Mouse (Mus musculus) midbrain, embryonic 15.5 days (tissue): Measurements from ENCODE around the gene Cox20. TPM values are rescaled to one million over a fixed set of nuclear protein-coding genes. Genes with fewer than 3 reads are reported as not detected.

Experiments used
- ATAC-seq: fragments of 200-750 bp; cut with Nextera tagmentation; replicated peaks from 2 replicates; pipeline ENCODE4 v1.8.0; 2017; ENCODE audit warnings: moderate TSS enrichment
- H3K27ac ChIP-seq: fragments of 300-500 bp; sonication (generic); 2 replicates; pipeline ENCODE4 v1.5.1; 2015; ENCODE audit warnings: mild to moderate bottlenecking, inconsistent platforms
- H3K27me3 ChIP-seq: fragments of 300-500 bp; sonication (generic); replicated peaks from 2 replicates; pipeline ENCODE4 v1.6.1; 2015; ENCODE audit warnings: inconsistent platforms
- H3K36me3 ChIP-seq: fragments of 300-500 bp; sonication (generic); replicated peaks from 2 replicates; pipeline ENCODE4 v1.6.1; 2015; ENCODE audit warnings: inconsistent platforms
- H3K4me1 ChIP-seq: fragments of 300-500 bp; sonication (generic); 2 replicates; pipeline ENCODE4 v1.6.1; 2015; ENCODE audit warnings: inconsistent platforms
- H3K4me2 ChIP-seq: fragments of 300-500 bp; sonication (generic); 2 replicates; pipeline ENCODE4 v1.6.1; 2015; ENCODE audit warnings: inconsistent platforms, mild to moderate bottlenecking, moderate library complexity
- H3K4me3 ChIP-seq: fragments of 300-500 bp; sonication (generic); 2 replicates; pipeline ENCODE4 v1.5.1; 2015; ENCODE audit warnings: mild to moderate bottlenecking, inconsistent platforms
- H3K9ac ChIP-seq: fragments of 300-500 bp; sonication (generic); 2 replicates; pipeline ENCODE4 v1.6.1; 2015; ENCODE audit warnings: mild to moderate bottlenecking, inconsistent platforms
- H3K9me3 ChIP-seq: fragments of 300-500 bp; sonication (generic); 2 replicates; pipeline ENCODE4 v1.6.1; 2016; ENCODE audit warnings: inconsistent platforms
- WGBS: fragments of 180-500 bp; shearing (Covaris S2); methylation state at CpG from one replicate; pipeline ENCODE4 v1.1.7; 2015; ENCODE audit warnings: mixed read lengths; 5-methylcytosine and 5-hydroxymethylcytosine counted together
- polyA plus RNA-seq: library from polyadenylated mRNA; unstranded; fragments of >200 nt; fragmentation: Nextera tagmentation; extraction: Ambion mirVana; gene quantifications from 2 replicates; pipeline ENCODE4 v1.2.1, GENCODE M21; 2015

The Cox20 gene
- polyA plus RNA-seq, 1 experiment from 2014 or later, result 107 TPM

DNA sequence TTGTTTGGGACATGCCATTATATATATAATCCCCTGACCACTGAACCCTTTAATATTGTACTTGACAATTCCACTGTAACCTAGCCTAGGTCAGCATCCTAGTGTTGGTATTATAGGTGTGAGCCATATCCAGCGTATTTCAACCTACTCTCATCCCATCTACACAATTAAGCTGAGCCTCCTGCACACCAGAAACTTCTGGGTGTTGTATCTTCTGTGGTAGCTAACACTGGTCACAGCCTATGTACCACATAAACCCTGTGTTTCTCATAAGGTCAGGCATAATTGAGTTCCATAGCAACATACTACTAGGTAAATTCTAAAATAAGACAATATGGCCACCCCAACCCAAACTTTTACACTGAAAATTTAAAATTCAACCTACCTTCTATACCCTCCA lies 4.3 kb downstream of the Cox20 start:
- H3K4me3 ChIP-seq, result no peak overlapping the region
- no peak overlapping the region for H3K27ac ChIP-seq
- H3K9ac ChIP-seq, result no peak overlapping the region
- H3K4me1 ChIP-seq, result peaks cover 25% of the 10 kb centered on the region
- 80% methylated on average over 1 of the region's 1 CpGs for WGBS
- no peak for ATAC-seq
- no peaks in the 10 kb centered on the region for H3K27me3 ChIP-seq
- peaks cover 25% of the 10 kb centered on the region; the same call in 1 of the 2 replicates for H3K36me3 ChIP-seq
- H3K4me2 ChIP-seq, result no peak overlapping the region
- H3K9me3 ChIP-seq, result no peaks in the 10 kb centered on the region

- WGBS, result 93% methylated on average over 1 of the region's 1 CpGs
- Histone ChIP-seq H3K36me3 (peaks cover 32% of the 10 kb centered on the region; the same call in 1 of the 2 replicates), H3K27me3 (no peaks in the 10 kb centered on the region), H3K9me3 (no peaks in the 10 kb centered on the region), H3K4me2 (no peak overlapping the region), H3K27ac (no peak overlapping the region), H3K9ac (no peak overlapping the region), H3K4me3 (no peak overlapping the region), H3K4me1 (peaks cover 25% of the 10 kb centered on the region)
- ATAC-seq, result no peak
Measured at GRCm38 (mm10) chr1:178324568-178324967, 5.6 kb downstream of the Cox20 start.

DNA sequence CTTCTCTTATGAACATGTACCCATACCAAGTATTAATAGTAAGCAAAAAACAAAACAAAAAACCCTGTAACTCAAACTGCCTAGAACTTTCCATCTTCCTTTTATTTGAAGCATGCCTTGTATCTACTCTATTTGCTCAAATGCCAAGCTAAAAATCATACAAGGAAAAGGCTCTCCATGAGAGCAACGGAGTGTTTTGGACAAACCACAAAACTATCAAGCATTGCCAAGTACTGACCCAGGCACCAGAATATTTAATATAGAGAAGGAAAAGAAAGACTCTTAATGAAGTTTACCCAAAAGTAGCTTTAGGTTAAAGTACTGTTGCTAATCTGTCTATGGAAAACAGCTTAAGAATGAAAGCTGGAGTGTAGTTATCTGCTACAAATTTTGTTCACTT lies 7.4 kb downstream of the Cox20 start:
- peaks cover 47% of the 10 kb centered on the region for H3K36me3 ChIP-seq
- no peak for ATAC-seq
- 90% methylated on average over 1 of the region's 1 CpGs for WGBS

GRCm38 (mm10) chr1:178326950-178327349 lies 8.0 kb downstream of the Cox20 start:
- 86% methylated on average over 1 of the region's 1 CpGs for WGBS
- Histone ChIP-seq H3K36me3 (peaks cover 48% of the 10 kb centered on the region), H3K4me3 (no peak overlapping the region), H3K9me3 (no peaks in the 10 kb centered on the region), H3K27ac (no peak overlapping the region), H3K4me1 (peaks cover 5% of the 10 kb centered on the region), H3K4me2 (no peak overlapping the region), H3K27me3 (no peaks in the 10 kb centered on the region), H3K9ac (no peak overlapping the region)
- ATAC-seq, result no peak

More for the DNA sequence above, 7.4 kb downstream of the Cox20 start:
- Histone ChIP-seq H3K9me3 (no peaks in the 10 kb centered on the region), H3K4me1 (peaks cover 9% of the 10 kb centered on the region), H3K27me3 (no peaks in the 10 kb centered on the region), H3K27ac (no peak overlapping the region), H3K4me3 (no peak overlapping the region), H3K9ac (no peak overlapping the region), H3K4me2 (no peak overlapping the region)

DNA sequence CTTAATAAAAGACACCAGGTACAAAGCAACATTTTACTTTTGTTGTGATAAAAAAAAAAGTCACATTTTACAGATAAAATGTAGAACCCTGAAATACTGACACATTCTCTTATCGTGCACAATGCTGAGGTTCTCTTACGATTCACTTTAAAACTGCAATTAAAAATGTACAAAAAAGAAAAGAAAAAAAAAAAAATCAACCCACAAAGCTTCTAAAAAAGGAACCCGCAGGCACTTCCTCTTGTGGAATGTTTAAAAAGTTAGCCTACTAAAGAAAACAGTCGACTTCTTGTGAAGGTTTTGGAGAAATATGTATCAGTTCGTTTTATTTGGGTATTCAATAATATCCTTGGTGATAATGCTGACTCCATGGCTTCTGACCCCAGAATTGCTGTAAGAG lies 10.1 kb downstream of the Cox20 start:
- Histone ChIP-seq H3K4me1 (peaks cover 23% of the 10 kb centered on the region), H3K9ac (no peak overlapping the region), H3K36me3 (peaks cover 45% of the 10 kb centered on the region), H3K27ac (no peak overlapping the region), H3K9me3 (no peaks in the 10 kb centered on the region), H3K4me3 (no peak overlapping the region), H3K27me3 (no peaks in the 10 kb centered on the region), H3K4me2 (no peak overlapping the region)
- WGBS, result 82% methylated on average over 5 of the region's 5 CpGs
- no peak for ATAC-seq

DNA sequence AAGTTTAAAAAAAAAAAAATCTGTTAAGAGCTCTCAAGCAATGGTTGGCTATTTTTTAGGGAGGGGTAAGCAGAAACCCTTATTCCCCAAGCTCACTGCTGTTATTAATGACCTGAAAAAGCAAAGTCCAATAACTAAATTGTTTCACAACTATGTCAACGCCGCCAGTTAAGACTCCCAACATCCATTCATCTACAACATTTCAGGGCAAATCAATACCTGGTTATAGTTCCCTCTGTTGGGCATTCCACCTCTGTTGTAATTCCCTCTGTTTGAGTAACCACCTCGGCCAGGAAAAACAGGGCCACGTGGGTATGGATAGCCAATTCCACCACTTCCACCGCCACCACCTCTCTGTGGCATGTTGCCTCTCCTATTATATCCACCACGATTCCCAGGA lies 11.0 kb downstream of the Cox20 start:
- no peaks in the 10 kb centered on the region for H3K27me3 ChIP-seq
- no peaks in the 10 kb centered on the region for H3K9me3 ChIP-seq
- no peak for ATAC-seq
- peaks cover 31% of the 10 kb centered on the region for H3K4me1 ChIP-seq
- peaks cover 45% of the 10 kb centered on the region for H3K36me3 ChIP-seq
- no peak overlapping the region for H3K4me3 ChIP-seq
- no peak overlapping the region for H3K27ac ChIP-seq
- WGBS, result 73% methylated on average over 6 of the region's 6 CpGs
- no peak overlapping the region for H3K4me2 ChIP-seq
- no peak overlapping the region for H3K9ac ChIP-seq

GRCm38 (mm10) chr1:178335860-178336261 lies 16.9 kb downstream of the Cox20 start:
- Histone ChIP-seq H3K27ac (peak overlapping the region; percentile 97), H3K27me3 (no peaks in the 10 kb centered on the region), H3K9me3 (no peaks in the 10 kb centered on the region), H3K9ac (peak overlapping the region; percentile 100), H3K4me1 (peaks cover 39% of the 10 kb centered on the region), H3K4me2 (peak overlapping the region; percentile 61), H3K36me3 (peaks cover 26% of the 10 kb centered on the region), H3K4me3 (peak overlapping the region; percentile 100)
- WGBS, result under 1% methylated on average over 16 of the region's 16 CpGs
- ATAC-seq, result no peak

- peak overlapping the region; percentile 100 for H3K4me3 ChIP-seq
- H3K9ac ChIP-seq, result peak overlapping the region; percentile 100
- no peaks in the 10 kb centered on the region for H3K27me3 ChIP-seq
- peak overlapping the region; percentile 97 for H3K27ac ChIP-seq
- H3K4me2 ChIP-seq, result peak overlapping the region; percentile 61
- peak; percentile 92 for ATAC-seq
- under 1% methylated on average over 52 of the region's 53 CpGs for WGBS
- H3K9me3 ChIP-seq, result no peaks in the 10 kb centered on the region
- H3K36me3 ChIP-seq, result peaks cover 21% of the 10 kb centered on the region
- H3K4me1 ChIP-seq, result peaks cover 36% of the 10 kb centered on the region
Measured at GRCm38 (mm10) chr1:178336289-178336775, 17.4 kb downstream of the Cox20 start.

DNA sequence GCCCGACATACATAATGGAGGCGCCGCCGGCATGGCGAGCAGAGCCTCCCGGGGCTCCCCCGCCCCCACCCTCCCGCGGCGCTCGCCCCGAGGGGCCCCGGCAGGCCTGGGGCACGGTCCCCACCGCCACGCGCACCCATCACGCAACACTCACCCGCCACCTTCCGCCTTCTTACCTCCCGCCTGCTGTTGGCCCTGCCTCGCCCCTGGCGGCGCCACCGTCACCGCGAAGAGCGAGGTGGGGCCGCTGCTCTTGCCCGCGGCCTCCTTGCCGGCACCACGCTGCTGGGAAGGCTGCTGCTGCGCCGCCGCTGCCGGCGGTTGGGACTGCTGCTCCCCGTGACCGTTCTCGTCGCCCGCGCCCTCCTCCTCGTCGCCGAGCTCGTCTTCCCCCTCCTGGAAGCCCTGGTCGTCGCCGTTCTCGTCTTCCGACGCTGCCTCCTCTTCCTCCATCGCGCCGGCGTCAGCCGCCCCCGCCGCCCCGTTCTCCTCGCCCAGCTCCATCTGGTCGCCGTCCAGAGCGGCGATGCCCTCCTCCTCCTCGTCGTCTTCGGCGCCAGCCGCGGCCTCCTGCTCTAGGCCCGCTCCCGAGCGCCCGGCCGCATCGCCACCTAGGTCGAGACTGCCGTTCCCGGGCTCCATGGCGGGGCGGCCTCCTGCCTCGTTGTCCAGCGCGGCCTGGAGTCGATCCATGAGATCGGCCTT lies 18.0 kb downstream of the Cox20 start:
- Histone ChIP-seq H3K4me1 (peaks cover 35% of the 10 kb centered on the region), H3K27ac (peak overlapping the region; percentile 97), H3K9me3 (no peaks in the 10 kb centered on the region), H3K36me3 (peaks cover 17% of the 10 kb centered on the region), H3K27me3 (no peaks in the 10 kb centered on the region), H3K9ac (peak overlapping the region; percentile 100), H3K4me3 (peak overlapping the region; percentile 100), H3K4me2 (peak overlapping the region; percentile 61)
- ATAC-seq, result peak; percentile 71
- under 1% methylated on average over 67 of the region's 89 CpGs for WGBS

DNA sequence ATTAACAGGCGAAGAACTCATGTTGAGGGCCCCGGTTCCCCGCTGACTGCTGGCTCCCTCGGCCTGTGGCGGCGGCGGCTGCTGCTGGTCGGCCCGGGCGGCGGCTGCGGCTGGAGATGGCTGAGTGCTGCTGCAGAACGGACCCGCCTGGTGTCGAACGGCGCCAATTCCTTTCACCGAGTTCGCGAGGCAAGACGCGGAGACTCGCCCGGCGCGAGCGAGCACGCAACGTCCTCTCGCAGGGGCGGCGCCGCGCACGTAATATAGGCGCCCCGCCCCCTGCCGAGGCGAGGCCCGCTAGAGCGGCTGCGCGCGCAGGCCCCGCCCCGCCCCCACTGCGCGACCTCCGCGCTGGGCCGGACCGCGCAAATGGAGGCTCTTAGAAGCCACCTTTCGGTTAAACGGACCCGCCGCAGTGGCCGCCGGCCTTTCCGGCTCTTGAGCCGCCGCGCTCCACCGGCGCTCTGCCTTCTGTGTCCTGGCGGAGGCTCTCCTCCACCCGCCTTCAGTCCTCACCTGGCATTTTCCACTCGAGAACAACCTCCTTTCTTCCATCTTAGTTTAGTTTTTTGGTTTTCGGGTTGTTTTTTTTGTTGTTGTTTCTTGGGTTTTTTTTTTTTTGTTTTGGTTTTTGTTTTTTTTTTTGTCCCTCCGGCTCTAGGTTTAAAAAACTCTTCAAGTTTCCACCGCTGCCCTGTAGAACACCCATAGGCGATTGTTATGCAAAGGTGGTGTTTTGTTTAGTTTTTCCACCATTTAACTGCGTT lies 18.8 kb downstream of the Cox20 start, which contains the start of gene Hnrnpu:
Hnrnpu (minus strand) TSS at position 247 of the 767 bp plus-strand sequence.
- H3K4me3 ChIP-seq, result peak within 1 kb of the TSS; percentile 100
- no peaks in the 10 kb centered on the region for H3K9me3 ChIP-seq
- 0% methylated on average over 73 of the region's 73 CpGs for WGBS
- peak within 1 kb of the TSS; percentile 97 for H3K27ac ChIP-seq
- peaks cover 9% of the 10 kb centered on the region for H3K36me3 ChIP-seq
- peak; percentile 89 for ATAC-seq
- no peaks in the 10 kb centered on the region for H3K27me3 ChIP-seq
- peak within 1 kb of the TSS; percentile 100 for H3K9ac ChIP-seq
- peak within 1 kb of the TSS; percentile 61 for H3K4me2 ChIP-seq
- H3K4me1 ChIP-seq, result peaks cover 27% of the 10 kb centered on the region

GRCm38 (mm10) chr1:178338318-178338641 lies 19.4 kb downstream of the Cox20 start:
- H3K4me2 ChIP-seq, result peak overlapping the region; percentile 49
- peak overlapping the region; percentile 97 for H3K27ac ChIP-seq
- no peaks in the 10 kb centered on the region for H3K9me3 ChIP-seq
- H3K9ac ChIP-seq, result peak overlapping the region; percentile 79
- H3K4me3 ChIP-seq, result peak overlapping the region; percentile 100
- peaks cover 22% of the 10 kb centered on the region for H3K4me1 ChIP-seq
- peaks cover 3% of the 10 kb centered on the region for H3K36me3 ChIP-seq
- ATAC-seq, result no peak
- WGBS, result 3% methylated on average over 6 of the region's 6 CpGs
- no peaks in the 10 kb centered on the region for H3K27me3 ChIP-seq

DNA sequence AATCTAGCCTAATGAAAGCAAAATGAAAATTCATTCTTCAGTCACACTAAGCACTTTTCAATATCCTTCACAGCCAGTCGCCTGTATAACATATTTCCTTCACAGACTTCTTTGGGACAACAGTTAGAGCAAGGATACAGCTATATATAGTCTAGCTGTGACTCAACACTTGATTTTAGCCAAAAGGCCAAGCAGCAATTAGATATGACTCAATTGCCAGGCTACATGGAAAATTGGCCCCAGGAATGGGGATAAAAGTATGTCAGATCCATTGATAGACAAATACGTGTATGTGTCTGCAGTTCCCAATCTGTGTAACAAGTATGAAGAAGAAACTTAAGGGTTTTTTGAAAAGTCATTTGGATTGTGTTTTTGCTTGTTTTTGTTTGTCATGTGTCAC lies 21.3 kb downstream of the Cox20 start:
- Histone ChIP-seq H3K4me1 (peaks cover 5% of the 10 kb centered on the region), H3K4me3 (no peak overlapping the region), H3K27ac (no peak overlapping the region), H3K27me3 (no peaks in the 10 kb centered on the region), H3K9ac (no peak overlapping the region), H3K36me3 (0 out of 2 replicates have a peak, but pooled peaks cover under 1% of the 10 kb centered on the region), H3K9me3 (no peaks in the 10 kb centered on the region), H3K4me2 (no peak overlapping the region)
- ATAC-seq, result no peak
- 95% methylated on average over 2 of the region's 2 CpGs for WGBS
